Mouse (Mus musculus) heart, postnatal 36 days (tissue): ENCODE results near the gene Chst10. TPM values are rescaled to one million over a fixed set of nuclear protein-coding genes. Genes with fewer than 3 reads are reported as not detected.

Experiments
- DNase-seq, 2 experiments: peaks; one replicate each; pipeline ENCODE4 v3.0.0; 2021 to 2022
- intact Hi-C: fragments of 180-260 bp; cut with DNase I; formaldehyde crosslinking; loops from one replicate; pipeline ENCODE4 v1.15.1; 2025
- total RNA-seq, 2 experiments: library from RNA; stranded (reverse); gene quantifications; 2 replicates each; pipeline ENCODE4 v1.2.3; 2021

Chst10 gene
- total RNA-seq: under 1 TPM; 0.27 to 0.28 TPM

GRCm38 (mm10) chr1:38897431-38898248 lies at the start of gene Chst10:
TSS of gene Chst10 (minus strand) at chr1:38898161.
- DNase-seq: peak; percentile 49 to 56
- intact Hi-C loops: no loop called here

- DNase-seq: peak in 1 of 2 experiments; percentile 10
- intact Hi-C loops: no loop called here
These were observed 41.6 kb upstream of the Chst10 start for GRCm38 (mm10) chr1:38939608-38940007.

DNA sequence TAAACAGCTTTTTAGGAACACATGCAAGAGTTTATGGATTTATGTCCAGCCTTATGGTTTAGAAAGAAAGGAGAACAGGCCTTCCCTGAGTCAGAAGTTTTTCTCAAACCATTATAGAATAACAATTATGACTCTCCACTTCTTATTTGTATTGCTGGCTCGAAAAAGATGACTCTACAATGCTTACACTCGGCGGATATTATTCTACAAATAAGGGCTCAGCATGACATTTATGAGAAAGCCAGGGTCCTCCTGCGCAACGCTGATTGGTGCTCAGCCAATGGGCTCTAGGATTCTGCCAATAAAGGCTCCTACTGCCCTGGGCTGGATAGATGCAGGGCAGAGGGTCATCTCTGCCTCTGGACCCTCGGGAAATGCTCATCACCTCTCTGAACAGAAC lies 40.9 kb upstream of the Chst10 start, which contains the start of gene Nms:
Gene Nms, plus strand, starts transcription at position 301 of the 400 bp plus-strand sequence.
- intact Hi-C loops: no loop called here
- no peak for DNase-seq

GRCm38 (mm10) chr1:38936780-38937179 lies 38.8 kb upstream of the Chst10 start:
- intact Hi-C loops: no loop called here
- peak in 1 of 2 experiments; percentile 4 for DNase-seq

- DNase-seq: no peak
- intact Hi-C loops: no loop called here
These were observed 36.7 kb upstream of the Chst10 start for GRCm38 (mm10) chr1:38934668-38935067.

DNA sequence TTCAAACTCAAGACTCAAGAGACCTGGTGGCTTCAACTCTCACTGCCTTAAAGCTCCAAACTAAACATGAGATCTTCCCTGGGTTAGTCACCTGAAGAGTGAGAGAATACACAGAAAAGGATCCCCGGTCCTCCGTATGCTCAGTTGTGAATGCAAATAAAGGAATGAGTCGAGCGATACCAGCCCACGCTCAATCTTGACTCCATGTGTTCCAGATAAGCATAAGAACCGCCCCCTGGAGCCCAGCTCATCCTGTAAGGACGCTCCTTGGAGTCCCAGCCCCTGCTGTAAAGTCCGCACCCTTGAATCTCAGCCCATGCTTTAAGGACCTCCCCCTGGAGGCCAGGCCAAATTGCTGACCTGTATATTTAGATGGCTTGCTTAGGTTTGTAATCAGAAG lies 32.8 kb upstream of the Chst10 start:
- intact Hi-C loops: no loop called here
- DNase-seq: no peak

GRCm38 (mm10) chr1:38929468-38929867 lies 31.5 kb upstream of the Chst10 start:
- DNase-seq: no peak
- intact Hi-C loops: no loop called here

- intact Hi-C loops: no loop called here
- DNase-seq: no peak
These were observed 31.0 kb upstream of the Chst10 start for GRCm38 (mm10) chr1:38928996-38929395.

- intact Hi-C loops: no loop called here
- DNase-seq: no peak
These were observed 6.0 kb upstream of the Chst10 start for GRCm38 (mm10) chr1:38903985-38904384.

DNA sequence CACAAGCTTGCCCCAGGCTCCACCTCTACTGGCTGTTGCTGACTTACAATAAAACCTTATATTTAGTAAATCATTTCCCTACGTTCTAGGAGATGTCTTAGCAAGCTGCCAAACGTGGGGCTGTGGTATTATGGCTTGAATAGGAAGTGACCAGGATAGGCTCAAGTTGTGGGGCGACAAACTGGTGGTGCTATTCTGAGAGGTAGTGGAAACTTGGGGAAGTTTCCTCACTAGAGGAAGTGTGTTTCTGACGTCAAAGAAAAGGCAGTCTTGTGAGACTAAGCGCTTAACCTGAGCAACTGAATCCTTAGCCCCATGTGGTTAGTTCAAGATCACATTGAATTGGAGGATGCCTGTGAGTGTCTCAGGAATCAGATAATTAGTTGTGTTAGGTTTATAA lies 4.6 kb upstream of the Chst10 start:
- DNase-seq: no peak
- intact Hi-C loops: no loop called here

- intact Hi-C loops: no loop called here
- DNase-seq: no peak
These were observed 4.9 kb downstream of the Chst10 start for GRCm38 (mm10) chr1:38893081-38893480.

- DNase-seq: no peak
- intact Hi-C loops: no loop called here
These were observed 6.5 kb downstream of the Chst10 start for GRCm38 (mm10) chr1:38891444-38891843.

DNA sequence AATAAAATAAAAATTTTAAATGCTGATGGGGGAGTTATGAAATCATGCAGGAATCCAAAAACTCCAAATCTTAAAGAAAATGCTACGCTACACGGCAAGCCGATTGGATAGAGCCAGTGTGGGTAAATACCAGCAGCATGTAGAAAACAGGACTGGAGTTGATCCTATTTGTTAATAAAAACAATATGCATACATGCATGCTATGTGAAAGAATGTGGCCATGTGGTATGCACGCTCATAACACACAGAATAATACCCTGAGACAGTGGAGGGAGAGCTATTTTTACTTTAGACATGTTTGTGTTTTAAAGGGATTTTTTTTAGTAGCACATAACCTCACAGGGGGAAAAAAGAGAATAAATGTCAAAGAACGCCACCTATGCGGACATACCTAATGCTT lies 9.2 kb downstream of the Chst10 start:
- intact Hi-C loops: no loop called here

DNA sequence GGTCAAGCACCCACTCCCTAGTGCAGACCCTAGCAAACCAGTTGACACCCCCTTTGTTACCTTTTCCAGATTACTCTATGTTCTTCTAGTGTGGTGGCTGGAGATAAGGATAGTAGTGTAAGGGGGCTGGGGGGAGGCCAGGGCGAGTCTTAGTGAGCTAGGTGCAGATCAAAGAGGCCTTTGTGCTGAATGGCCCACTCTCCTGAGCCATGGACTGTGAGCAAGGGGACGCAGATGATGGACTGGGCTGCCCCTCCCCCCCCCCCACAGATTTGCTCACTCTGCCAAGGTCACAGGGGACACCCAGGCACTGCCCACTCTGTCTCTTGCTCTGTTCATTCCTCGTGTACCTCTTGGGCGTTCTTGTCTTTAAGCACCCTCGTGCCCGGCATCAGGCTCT lies 10.9 kb downstream of the Chst10 start:
- intact Hi-C loops: no loop called here
- DNase-seq: no peak

More for the DNA sequence above, 9.2 kb downstream of the Chst10 start:
- no peak for DNase-seq

- intact Hi-C loops: no loop called here
- DNase-seq: no peak
These were observed 11.4 kb downstream of the Chst10 start for GRCm38 (mm10) chr1:38886602-38887001.

GRCm38 (mm10) chr1:38885956-38886355 lies 12.0 kb downstream of the Chst10 start:
- no peak for DNase-seq
- intact Hi-C loops: no loop called here

DNA sequence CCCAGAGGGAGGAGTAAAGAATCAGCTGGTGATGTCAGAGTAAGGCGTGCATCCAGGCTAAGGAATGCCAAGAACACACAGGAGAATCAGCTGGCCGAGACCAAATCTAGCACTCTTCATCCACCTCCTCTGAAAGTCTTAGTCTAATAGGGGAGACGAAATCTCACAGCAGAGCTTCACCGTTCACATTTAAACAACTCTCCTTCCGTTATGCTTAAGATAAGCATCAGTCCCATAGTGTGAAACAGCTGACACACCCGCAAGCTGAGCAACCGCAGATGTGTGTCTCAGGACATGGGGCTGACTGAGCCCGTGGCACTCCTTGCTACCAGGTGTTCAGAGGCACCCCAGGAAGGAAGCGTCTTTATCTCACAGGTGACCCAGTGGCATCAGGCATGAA lies 14.2 kb downstream of the Chst10 start:
- intact Hi-C loops: no loop called here

DNA sequence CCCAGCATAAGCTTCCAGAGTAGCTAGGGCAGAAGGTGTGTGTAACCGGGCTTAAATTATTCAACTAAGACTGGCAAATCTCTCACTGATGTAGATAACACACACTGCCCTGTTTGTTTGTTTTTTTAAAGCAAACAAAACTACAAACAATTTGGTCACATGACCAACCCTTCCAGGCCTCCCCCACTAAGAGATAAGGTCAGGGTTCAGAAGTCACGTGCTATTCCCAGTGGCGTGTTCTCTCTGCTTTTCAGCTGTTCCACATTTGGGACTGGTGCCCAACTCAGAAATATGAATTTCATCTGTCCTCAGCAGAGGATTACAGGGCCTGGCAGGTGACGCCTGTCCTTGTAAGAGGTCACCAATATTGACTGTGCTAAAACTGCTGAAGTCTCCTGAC lies 15.2 kb downstream of the Chst10 start:
- intact Hi-C loops: no loop called here
- no peak for DNase-seq

More for the DNA sequence above, 14.2 kb downstream of the Chst10 start:
- no peak for DNase-seq

DNA sequence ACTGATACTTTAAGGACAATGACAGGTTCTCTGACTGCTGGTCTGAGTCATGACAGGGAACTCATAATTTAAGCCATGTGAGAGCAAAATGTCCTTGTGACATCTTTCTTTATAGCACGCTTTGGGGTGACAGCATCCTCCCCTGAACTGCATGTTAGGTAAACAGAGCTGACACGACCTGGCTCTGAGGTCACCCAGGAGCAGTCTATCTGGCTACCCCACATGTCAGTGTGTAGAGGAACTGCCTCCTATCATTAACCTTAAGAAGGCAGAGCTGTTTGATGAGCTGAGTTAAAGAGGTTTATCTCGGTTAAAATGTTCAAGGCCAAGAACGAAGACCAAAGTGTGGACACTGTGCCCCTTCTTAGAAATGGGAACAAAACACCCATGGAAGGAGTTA lies 16.6 kb downstream of the Chst10 start:
- DNase-seq: no peak
- intact Hi-C loops: no loop called here

DNA sequence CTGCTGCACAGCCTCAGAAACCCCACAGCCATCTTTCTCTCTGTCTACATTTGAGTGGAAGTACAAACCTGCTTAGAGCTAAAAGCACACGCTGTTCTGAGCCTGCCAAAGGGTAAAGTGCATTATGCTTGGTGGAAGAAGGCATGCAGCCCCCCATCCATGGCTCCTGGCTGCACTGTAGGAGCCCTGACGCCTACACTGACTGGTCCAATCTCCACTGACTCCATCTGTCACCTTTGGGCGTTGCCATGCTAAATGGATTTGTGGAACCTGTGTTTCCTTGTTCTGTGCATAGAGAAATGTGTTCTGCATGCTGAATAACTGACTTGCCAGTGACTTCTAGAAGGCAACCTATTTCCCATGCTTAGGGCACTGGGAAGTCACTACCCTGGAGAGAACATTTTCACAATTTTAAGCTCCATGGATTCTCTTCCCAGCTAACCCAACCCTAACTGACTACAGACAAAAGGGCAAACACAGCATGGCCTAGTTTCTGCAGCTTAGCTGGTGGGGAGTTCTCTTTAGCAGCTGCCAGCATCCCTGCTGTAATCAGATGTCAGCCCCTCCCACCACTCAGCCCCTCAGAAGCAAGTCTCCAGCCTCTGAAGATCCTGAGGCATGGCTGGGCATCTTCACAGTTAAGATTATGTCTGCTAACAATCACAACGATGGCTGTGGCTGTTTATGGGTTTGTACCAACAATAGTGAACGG lies 21.1 kb downstream of the Chst10 start:
- intact Hi-C loops: no loop called here
- no peak for DNase-seq

GRCm38 (mm10) chr1:38873911-38874310 lies 24.1 kb downstream of the Chst10 start:
- DNase-seq: no peak
- intact Hi-C loops: no loop called here

DNA sequence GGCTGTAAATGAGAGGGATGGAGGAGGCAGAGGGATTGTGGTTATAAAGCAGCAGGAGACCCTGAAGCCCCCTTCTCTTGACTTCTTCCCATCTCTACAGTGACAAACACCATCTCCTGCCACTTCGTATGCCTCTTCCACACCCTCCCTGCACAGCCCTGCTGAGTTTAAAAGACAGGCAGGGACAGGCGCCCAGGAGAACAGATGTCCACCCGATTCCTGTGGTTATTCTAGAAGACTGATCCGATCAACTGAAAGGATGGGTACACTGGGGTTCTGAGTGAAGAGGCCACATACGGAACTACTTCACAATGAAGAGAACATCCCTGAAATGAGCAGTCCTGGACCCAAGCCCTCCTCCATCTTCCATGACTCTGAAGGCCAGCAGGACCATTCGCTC lies 26.1 kb downstream of the Chst10 start:
- intact Hi-C loops: no loop called here
- no peak for DNase-seq
